Mouse (Mus musculus): ENCODE data around the gene Msi2. TPM values are rescaled to one million over a fixed set of nuclear protein-coding genes. Genes with fewer than 3 reads are reported as not detected.
A peak's percentile ranks its signal among the peaks of the same experiment; 100 is the strongest.

The Msi2 gene
- total RNA-seq, 2 experiments from 2014 or later: 156 to 165 TPM

DNA sequence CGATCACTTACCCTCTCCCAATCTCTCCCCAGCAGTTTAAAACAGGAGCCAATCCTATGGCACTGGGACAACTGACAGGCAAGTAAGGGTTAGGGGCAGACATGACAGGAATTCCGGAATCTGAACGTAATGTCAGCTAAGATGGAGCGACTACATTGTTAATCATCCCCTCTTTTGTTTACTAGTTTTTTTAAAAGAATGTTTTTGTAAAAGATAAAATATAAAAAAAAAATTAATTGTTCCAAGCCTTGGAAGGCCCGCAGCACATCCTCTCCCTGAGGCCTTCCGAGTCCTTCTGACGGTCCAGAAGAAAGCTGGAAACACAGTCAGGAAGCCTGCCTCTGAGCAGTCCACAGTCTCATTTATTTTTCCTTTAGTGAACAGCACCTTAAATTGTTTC, 136.9 kb downstream of the Msi2 start:
- DNase-seq: no peak
- intact Hi-C loops (cut with DNase I; ENCODE audit: low total_unique reads): no loop called here

GRCm38 (mm10) chr11:88578700-88579099, 139.6 kb downstream of the Msi2 start:
- DNase-seq: no peak
- intact Hi-C loops (cut with DNase I; ENCODE audit: low total_unique reads): no loop called here

GRCm38 (mm10) chr11:88577076-88577475, 141.2 kb downstream of the Msi2 start:
- intact Hi-C loops (cut with DNase I; ENCODE audit: low total_unique reads): no loop called here
- DNase-seq: no peak

- no peak for DNase-seq
- intact Hi-C loops (cut with DNase I; ENCODE audit: low total_unique reads): no loop called here
Observed at GRCm38 (mm10) chr11:88576233-88576998, 141.9 kb downstream of the Msi2 start.

DNA sequence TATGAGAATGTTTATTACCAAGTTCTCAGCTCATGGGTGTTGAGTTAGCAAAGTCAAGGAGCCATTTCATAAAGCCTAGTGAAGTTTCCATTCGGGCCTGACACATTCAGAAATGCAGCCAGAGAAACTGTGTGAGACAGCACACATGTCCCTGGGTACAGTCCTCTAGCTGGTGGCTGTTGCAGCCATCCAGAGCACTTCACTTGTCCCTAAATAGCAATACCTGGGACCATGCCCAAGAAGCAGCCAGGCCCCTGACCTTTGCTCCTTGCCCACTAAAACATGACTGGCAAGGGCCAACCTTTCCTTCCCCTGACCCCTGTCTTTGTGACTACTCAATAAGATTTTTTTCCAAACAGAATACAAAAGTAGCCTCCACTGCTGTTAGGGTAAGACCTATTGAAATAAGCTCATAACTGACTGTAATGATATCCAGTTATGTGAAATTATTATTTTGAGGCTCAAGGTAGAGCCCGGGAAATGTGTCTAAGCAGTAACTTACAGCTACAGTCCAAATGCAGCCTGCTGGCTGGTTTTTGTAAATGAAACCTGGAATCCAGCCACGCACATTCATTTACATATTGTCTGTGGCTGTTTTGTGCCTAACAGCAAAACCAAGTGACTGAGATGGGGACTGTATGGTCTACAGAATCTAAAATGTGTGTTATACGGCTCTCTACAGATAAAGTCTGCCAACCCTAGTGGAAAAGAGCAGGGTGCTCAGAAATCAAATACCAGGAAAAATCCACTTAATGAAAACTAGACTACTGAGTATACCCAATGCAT, 143.5 kb downstream of the Msi2 start:
- no peak for DNase-seq
- intact Hi-C loops (cut with DNase I; ENCODE audit: low total_unique reads): no loop called here

DNA sequence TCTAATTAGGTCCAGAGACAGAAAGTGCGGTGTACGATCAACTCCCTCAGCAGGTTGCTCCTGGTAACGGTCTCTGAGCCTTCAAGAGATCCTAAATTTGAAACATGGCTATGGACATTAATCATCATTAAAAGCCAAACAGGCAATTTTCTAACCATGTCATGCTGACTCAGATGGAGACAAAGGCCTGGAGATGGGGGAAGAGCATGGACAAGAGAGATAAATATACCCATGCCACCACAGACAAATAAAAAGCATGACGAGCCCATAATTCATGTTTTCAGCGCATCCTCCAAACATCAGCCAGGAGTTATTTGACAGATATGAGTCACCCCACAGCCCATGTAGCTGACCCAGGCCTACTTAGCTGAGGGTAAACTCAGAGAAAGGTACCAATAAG, 145.3 kb downstream of the Msi2 start:
- DNase-seq: no peak
- intact Hi-C loops (cut with DNase I; ENCODE audit: low total_unique reads): no loop called here

DNA sequence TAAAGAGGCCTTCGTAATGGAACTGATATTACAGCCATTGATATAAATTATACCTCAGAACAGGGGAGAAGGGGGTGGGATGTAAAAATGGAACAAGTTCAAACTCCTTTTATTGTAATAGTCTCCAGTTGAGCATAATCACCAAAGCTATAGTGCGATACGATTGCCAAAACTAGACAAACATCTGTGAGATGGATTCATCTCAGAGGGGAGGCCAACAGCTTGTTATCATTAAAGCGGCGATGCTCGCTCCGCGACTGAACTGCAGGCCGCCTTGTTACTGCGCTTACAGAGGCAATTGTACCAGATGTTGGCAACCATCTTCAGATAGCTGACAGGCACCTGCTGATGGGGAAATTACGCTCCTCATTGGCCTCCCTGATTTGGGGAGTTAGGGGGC, 145.9 kb downstream of the Msi2 start:
- intact Hi-C loops (cut with DNase I; ENCODE audit: low total_unique reads): no loop called here
- no peak for DNase-seq

DNA sequence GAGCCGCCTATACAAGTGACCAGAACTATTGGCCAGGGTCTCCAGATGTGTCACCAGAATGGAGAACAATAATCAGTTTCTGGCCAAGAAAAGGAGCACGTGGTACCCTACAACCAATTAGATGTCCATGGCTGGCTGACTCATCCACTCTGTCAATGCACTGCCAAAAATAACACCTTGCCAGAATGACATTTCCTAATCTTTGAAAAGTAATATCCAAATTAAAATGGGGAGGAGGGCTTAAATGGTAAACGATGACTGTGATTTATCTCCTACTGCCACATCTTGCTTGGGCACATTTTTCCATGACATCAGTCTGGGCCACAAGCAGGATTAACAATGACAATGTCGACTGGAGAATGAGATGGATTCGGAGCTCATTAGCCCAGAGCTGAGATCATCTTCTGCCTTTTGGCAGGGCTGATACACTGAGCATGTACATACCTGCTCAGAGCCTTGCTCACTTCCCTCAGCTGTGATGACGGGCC, 147.6 kb downstream of the Msi2 start:
- intact Hi-C loops (cut with DNase I; ENCODE audit: low total_unique reads): no loop called here
- no peak for DNase-seq

GRCm38 (mm10) chr11:88566613-88567606, 151.4 kb downstream of the Msi2 start:
- no peak for DNase-seq
- intact Hi-C loops (cut with DNase I; ENCODE audit: low total_unique reads): no loop called here

GRCm38 (mm10) chr11:88564810-88565209, 153.5 kb downstream of the Msi2 start:
- DNase-seq: no peak
- intact Hi-C loops (cut with DNase I; ENCODE audit: low total_unique reads): no loop called here

DNA sequence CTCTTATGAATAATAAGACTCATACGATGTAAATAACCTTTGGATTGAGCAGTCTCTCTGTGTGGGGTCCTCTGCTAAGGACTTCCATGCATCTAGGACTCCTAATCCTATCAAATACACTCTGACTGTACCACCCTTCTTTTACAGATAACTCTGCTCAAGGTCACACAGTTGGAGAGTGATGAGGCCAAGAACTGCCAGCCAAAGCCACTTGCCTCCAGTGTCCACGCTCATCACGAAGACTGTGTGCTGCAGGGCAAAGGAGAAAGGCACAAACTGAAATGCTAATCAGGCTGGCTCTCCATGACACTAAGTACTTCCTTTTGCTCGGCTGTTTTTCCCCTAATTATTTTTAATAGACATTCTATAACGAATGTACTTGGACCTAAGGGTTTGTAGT, 153.9 kb downstream of the Msi2 start:
- intact Hi-C loops (cut with DNase I; ENCODE audit: low total_unique reads): no loop called here

DNA sequence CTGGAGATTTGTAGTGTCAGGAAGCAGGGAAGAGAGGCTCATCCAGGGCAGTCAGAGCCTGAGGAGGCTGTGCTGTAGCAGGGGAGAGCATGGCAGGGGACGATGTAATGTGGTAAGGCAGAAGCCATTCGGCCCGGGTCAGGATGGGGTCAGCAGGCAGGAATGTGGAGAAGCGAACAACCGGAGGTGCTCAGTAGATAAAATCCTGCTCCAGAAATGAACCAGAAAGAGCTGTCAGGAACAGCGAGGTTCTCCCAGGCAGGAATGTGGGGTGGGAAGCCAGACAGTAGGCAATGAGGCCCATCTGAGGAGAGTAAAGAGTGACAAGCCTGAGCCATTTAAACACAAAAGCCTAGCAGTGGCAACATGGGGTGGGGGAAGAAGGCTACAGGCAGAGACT, 157.1 kb downstream of the Msi2 start:
- intact Hi-C loops (cut with DNase I; ENCODE audit: low total_unique reads): no loop called here
- DNase-seq: no peak

More for the DNA sequence above, 153.9 kb downstream of the Msi2 start:
- DNase-seq: no peak

DNA sequence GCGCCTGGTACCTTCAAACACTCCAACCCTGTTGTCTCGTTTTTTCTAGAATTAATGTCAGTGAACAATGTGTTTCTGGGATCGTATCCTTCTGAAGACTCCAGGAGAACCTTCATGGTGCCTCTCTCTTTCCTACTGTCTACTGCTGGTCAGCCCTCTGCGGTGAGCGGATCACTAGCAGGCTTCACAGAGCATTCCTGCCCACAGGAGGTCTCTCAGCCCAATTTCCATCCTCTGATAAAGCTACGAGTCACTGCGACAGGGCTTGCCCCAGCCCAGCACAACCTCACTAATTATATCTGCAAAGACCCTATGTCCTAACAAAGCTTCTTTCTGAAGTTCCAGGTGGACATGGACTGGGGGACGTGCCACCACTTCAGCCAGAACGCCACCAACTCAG, 157.7 kb downstream of the Msi2 start:
- no peak for DNase-seq
- intact Hi-C loops (cut with DNase I; ENCODE audit: low total_unique reads): no loop called here

DNA sequence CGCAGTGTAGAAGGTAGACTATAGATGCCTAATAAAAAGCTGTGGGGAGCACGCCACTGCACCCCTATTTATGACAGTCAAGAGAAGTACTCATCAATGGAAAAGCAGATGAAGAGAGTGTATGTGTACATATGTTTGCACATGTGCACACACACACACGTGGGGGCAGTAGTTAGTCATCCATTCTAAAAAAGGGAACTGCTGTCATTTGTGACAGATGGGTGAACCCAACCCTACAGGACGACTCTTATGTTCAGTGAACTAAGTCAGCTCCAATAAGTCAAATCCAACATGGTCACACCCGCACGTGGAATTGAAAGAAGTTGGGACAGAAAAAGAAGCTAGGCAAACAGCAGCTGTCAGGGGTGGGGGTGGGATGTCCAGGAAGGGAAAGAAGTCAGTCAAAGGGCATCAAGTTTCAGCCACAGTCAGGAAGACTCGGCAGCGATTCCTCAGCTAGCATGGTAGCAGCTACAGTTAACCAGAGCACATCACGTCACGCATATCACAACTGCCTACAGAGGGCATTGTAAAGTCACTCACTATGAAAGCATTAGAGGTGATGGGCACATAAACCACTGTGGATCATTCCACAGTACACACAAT, 158.8 kb downstream of the Msi2 start:
- DNase-seq: no peak
- intact Hi-C loops (cut with DNase I; ENCODE audit: low total_unique reads): no loop called here

DNA sequence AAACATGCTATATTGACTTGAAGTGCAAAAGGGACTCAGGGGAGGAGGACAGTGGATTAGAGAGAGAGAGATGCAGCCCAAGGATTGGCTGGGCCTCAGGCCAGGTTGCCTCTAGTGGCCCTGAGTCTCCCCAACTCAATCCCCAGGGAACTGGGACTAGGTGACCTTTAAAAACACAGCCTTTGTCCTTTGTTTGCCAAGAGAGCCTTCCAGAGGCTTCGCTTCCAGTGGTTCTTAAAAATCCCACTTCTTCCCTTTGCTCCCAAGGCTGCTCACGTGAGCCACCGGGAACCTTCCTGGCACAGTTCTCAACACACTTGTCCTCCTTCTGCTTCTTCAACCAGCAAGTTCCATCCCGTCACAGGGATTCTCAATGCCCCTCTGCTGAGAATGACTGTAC, 159.6 kb downstream of the Msi2 start:
- intact Hi-C loops (cut with DNase I; ENCODE audit: low total_unique reads): no loop called here
- DNase-seq: no peak

DNA sequence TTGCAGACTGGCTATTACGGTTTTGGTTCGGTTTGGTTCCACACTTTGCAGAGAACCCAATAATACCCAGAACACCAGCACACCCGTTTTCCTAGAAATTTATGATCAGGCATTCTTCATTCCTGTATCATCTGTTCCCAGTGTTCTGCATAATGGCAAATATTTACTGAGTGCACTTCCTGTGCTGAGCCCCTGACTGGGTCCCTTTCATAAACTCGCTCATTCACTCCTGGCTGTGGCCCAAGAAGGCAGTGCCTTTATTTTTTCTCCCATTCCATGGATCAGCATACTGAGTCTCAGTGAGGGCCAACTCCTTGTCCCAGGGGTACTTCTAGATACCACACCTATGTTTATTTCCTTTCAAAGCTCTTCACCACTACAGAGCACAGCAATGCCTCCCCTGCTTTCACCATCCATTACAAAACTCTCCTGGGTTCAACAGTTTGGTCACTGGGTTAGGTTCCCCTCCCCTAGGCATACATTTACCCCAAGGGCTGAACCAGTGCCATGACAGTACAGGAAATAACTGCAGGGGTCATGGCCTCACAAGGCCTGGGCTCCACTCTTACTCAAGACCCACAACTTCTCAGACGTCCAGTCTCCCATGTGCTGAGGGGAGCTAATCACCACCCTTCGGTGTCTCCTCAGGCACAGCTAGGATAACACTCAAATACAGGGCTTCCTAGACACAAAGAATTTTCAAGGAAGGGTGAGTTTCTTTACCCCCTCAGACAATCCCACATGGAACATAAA, 160.3 kb downstream of the Msi2 start:
- intact Hi-C loops (cut with DNase I; ENCODE audit: low total_unique reads): no loop called here

DNA sequence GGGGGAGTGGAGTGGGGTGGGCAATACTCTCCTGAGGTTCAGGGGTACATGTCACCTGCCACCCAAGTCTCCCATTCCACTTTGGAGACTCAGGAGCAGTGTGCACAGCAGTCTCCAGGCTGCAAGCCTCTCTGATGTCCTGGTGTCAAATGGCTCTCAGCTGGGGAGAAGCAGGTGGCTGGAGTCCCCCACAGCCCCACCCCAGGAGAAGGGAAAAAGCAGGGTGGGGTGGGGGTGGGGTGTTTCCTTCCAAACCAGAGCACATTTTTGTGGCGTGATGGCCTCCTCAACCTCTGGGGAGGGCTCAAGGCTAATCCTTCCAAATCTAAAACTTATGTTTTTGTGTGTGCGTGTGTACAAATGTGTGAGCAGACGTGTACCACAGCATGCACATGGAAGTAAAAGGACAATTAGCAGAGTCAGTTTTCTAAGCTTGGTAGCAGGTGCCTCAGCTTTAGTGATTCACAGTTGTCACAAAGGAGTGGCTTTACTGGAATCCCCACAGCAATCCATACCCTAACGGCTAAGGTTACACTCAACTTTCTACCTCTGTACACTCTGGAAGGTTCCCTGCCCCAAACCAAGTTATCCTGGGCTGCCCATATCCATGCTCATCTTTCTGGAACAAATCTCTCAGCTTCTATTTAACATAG, 161.1 kb downstream of the Msi2 start:
- DNase-seq: peak; percentile 47
- intact Hi-C loops (cut with DNase I; ENCODE audit: low total_unique reads): no loop called here

More for the DNA sequence above, 160.3 kb downstream of the Msi2 start:
- no peak for DNase-seq

DNA sequence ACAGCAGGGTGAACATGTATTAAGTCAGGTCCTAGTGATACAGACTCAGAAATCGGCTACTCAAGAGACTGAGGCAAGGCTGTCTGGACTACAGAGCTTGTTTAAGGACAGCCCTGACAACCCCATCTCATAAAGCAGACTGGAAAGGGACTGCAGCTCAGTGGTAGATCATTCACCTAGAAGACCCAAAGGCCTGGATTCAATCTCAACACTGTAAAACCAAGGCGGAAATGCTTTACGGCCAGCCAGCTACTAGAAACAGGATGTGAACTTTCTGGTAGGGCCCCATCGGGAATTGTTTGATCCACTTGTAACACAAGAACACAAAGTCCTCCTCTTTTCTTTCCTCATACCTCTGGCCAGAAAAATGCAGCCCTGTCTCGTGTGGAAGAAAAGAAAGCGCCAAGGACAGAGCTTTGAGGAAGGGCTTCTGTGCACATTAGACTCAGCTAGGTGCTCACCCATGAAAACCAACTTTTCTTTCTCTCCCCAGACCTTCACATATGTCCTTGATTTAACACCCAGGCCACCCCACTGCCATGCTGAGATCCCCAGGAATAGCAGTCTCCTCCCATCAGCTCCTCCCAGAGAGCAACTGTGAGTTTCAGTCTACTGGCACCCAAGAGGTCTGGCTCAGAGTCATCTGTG, 162.3 kb downstream of the Msi2 start:
- intact Hi-C loops (cut with DNase I; ENCODE audit: low total_unique reads): no loop called here
- DNase-seq: no peak

Data from gastrocnemius, postnatal 14 days (tissue).